Mouse (Mus musculus) spleen, adult 2 months (tissue): ENCODE data around the gene Btbd3.

Experiments
- CTCF ChIP-seq: fragments of 200-500 bp; IDR thresholded peaks from 2 replicates; pipeline ENCODE4 v1.5.1; 2011; ENCODE audit warnings: mild to moderate bottlenecking, inconsistent platforms; ENCODE audit not compliant: insufficient read depth, insufficient read length, insufficient replicate concordance; ENCODE audit errors: extremely low read depth
- POLR2A ChIP-seq: fragments of 200-500 bp; IDR thresholded peaks from 2 replicates; pipeline ENCODE4 v1.6.1; 2011; ENCODE audit warnings: low read depth, low read length, inconsistent platforms

DNA sequence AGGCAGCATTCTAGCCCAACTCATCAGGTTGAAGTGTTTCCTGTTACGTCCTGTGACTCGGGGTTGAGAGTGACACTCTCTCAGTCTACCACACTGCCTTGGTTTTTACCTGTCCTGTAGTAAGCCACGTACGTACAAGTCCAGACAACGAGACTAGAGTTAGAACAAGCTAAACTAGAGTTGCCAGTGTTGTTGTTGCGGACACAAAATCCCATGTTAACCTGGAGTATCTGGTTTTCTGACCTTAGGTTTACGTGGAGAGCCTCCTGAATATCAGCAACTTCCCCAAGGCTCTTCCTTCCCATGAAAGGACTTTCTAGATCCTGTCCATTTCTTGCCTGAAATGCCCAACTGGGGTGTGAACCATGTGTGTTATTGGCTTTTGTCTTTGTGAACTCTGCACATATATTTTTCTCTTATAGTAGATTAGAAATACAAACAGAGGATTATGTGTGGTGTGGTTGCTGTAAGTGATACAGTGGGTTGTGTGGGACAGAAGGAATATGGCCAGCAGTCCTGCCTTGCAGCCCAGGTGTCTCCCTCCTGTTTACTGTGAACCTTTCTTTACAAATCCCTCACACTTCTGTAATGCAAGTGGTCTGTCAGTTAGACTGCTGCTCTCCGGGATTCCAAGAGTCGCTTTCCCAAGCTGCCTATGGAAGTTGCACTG is 17.2 kb downstream of the Btbd3 start:
- no peak for TF ChIP-seq POLR2A
- TF ChIP-seq CTCF, result no peak
